Mouse (Mus musculus) left cerebral cortex, adult 2 months (tissue): ENCODE data around the gene Ireb2. TPM values are rescaled to one million over a fixed set of nuclear protein-coding genes. Genes with fewer than 3 reads are reported as not detected.
A peak's percentile ranks its signal among the peaks of the same experiment; 100 is the strongest.
"Not testable (repeated sequence)": the region's sequence is repeated elsewhere in the genome, so short reads cannot be mapped to it uniquely, and the experiment has no call there.

Experiments used
- DNase-seq, 2 experiments: peaks; one replicate each; pipeline ENCODE4 v3.0.0; 2021 to 2022; ENCODE audit warnings: low spot score in 2 of 2, mixed read lengths in 1 of 2; ENCODE audit errors: extremely low spot score in 1 of 2
- H3K27ac ChIP-seq: fragments of 200-600 bp; 2 replicates; pipeline ENCODE4 v1.8.1; 2022
- H3K4me3 ChIP-seq: fragments of 200-600 bp; 2 replicates; pipeline ENCODE4 v1.8.1; 2022
- CTCF ChIP-seq: fragments of 200-600 bp; IDR thresholded peaks from 2 replicates; pipeline ENCODE4 v1.8.1; 2022; ENCODE audit warnings: antibody characterized with exemption, mild to moderate bottlenecking, moderate library complexity
- intact Hi-C: fragments of 180-260 bp; cut with DNase I; formaldehyde crosslinking; loops from one replicate; pipeline ENCODE4 v1.15.1; 2025
- total RNA-seq, 2 experiments: library from RNA; stranded (reverse); gene quantifications; 2 replicates each; pipeline ENCODE4 v1.2.3; 2021

Ireb2 gene
- total RNA-seq, 2 experiments from 2014 or later: 48.0 to 52.2 TPM

DNA sequence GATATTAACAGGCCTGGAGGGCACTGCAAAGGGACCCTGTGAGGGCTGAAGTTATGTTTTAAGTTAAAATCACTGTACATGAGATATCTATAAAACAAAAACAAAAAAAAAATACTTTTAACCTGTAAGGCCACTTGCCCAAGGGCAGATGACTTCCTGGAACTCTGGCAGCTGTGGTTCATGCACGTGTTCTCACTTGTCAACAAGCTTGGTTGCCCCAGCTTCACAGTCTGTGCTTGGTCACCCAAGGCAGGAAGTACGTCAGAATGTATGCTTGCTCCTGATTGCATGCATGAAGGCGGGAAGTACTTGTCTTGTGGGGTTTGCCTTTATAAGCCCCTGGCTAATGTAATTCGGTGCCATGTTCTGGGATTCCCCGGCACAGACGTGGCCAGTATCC lies 19.7 kb upstream of the Ireb2 start:
- intact Hi-C loops: no loop called here
- H3K27ac ChIP-seq: no peak overlapping the region
- TF ChIP-seq CTCF: no peak
- H3K4me3 ChIP-seq: no peak overlapping the region
- DNase-seq: no peak

DNA sequence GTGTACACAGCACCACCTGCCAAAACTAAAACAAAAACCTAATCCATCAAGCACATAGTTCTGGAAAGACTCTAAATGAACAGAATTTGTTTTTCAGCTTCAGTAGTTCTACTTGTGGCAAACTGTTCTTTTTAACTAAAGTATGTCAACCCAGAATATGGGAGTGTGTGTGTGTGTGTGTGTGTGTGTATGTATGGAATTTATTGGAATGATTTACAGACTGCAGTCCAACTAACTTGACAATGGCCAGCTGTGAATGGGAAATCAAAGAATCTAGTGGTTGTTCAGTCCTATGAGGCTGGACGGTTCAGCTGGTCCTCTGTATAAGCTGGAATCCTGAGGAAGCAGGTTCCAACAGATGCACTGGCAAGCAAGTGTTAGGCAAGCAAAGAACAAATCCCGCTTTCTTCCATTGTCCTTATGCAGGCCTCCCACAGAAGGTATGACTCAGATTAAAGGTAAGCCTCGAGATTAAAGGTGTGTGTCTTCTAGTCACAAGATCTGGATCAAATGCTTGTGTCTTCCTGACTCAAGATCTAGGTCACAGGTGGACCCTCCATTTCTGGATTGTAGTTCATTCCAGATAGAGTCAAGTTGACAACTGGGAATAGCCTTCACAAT lies 18.9 kb upstream of the Ireb2 start:
- TF ChIP-seq CTCF: no peak
- intact Hi-C loops: no loop called here
- no peak overlapping the region for H3K4me3 ChIP-seq

DNA sequence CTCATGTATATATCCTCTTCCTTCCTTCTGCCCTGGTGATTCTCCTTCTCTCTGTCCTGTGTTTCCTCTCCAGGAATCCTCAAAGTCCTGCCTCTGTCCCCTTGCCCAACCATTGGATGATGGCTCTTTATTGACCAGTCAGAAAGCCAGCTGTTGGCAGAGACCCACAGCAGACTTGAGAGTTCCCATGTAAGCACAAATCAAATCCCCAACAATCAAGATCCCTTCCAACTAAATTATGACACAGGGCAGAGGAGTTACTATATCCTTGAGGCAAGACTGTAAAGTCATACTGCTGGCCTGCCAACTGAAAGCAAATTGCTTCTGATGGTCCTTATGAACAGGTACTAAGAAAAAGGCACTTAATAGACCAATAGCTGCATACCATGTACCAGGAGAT lies 15.4 kb upstream of the Ireb2 start:
- H3K4me3 ChIP-seq: no peak overlapping the region
- H3K27ac ChIP-seq: no peak overlapping the region
- intact Hi-C loops: no loop called here
- TF ChIP-seq CTCF: no peak
- no peak for DNase-seq

More for the DNA sequence above, 18.9 kb upstream of the Ireb2 start:
- no peak for DNase-seq
- no peak overlapping the region for H3K27ac ChIP-seq

GRCm38 (mm10) chr9:54853036-54853435 lies 10.6 kb upstream of the Ireb2 start:
- H3K4me3 ChIP-seq, intact Hi-C loops, DNase-seq, H3K27ac ChIP-seq: not testable (repeated sequence)

DNA sequence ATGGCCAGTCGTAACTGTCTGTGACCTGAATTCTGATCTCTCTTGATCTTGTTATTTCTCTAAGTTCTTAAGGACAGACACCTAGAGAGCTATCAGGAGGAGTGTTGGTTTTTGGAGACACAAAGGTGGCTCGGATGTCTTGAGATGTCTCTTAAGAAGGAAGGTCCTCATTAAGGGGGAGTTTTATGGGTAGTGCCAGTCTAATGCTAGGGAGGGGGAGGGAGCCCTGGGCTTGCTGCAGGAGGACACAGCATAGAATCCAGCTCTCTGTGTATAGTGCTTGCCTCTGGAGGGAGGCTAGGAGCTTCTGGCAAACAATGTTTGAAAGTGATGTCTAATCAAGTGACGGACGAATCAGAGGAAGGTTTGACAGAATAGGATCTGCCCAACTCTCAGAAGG lies 10.0 kb upstream of the Ireb2 start:
- TF ChIP-seq CTCF: no peak
- Histone ChIP-seq H3K4me3 (no peak overlapping the region), H3K27ac (no peak overlapping the region)
- no peak for DNase-seq
- intact Hi-C loops: no loop called here

GRCm38 (mm10) chr9:54855638-54856037 lies 8.0 kb upstream of the Ireb2 start:
- TF ChIP-seq CTCF: no peak
- Histone ChIP-seq H3K27ac (no peak overlapping the region), H3K4me3 (no peak overlapping the region)
- intact Hi-C loops: no loop called here
- DNase-seq: no peak

GRCm38 (mm10) chr9:54856121-54856520 lies 7.5 kb upstream of the Ireb2 start:
- Histone ChIP-seq H3K27ac (no peak overlapping the region), H3K4me3 (no peak overlapping the region)
- TF ChIP-seq CTCF: no peak
- DNase-seq: no peak
- intact Hi-C loops: no loop called here

- DNase-seq: no peak
- TF ChIP-seq CTCF: no peak
- no peak overlapping the region for H3K27ac ChIP-seq
- H3K4me3 ChIP-seq: no peak overlapping the region
- intact Hi-C loops: no loop called here
These were observed 6.1 kb upstream of the Ireb2 start for GRCm38 (mm10) chr9:54857474-54857873.

DNA sequence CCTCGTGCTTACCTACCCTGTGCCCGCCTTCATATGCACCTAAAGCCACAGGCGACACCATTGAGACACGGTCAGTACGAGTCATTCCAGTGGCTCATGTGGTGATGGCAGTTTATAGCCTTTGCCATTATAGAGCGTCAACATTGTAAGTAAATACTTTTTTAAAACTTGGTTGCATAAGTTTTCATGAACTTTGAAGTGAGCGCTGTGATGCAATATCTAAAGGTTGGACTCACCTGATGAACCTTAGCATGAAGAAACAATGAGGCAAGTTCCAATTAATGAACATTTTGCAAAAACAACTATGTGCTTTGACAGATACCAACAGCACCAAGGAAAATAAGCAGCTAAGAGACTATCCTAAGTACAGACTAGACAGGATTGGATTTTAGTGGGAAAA lies 3.1 kb upstream of the Ireb2 start:
- no peak overlapping the region for H3K27ac ChIP-seq
- no peak for TF ChIP-seq CTCF
- intact Hi-C loops: loop anchor here (5.0 kb wide), 1 partner anchor 57 kb away; the partner anchor contains the start of gene Hykk

DNA sequence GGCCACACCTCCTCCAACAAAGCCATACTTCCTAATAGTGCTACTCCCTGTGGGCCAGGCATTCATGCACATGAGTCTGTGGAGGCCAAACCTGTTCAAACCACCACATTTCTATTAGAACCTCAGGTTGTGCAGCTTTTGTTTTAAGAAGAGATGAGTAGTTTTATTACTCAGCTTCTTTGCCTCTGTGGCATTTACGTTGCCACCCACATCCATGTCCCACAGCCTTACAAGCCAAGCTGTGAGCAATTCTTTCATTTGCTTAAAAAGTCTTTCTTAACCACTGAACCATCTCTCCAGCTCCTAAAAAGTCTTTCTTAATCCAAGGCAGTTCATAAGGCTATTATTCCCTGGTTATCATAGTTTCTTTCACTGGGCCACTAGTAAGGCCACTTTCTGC lies 15.2 kb downstream of the Ireb2 start:
- H3K4me3 ChIP-seq: no peak overlapping the region
- DNase-seq: no peak
- intact Hi-C loops: no loop called here
- no peak overlapping the region for H3K27ac ChIP-seq
- TF ChIP-seq CTCF: no peak

More for the DNA sequence above, 3.1 kb upstream of the Ireb2 start:
- no peak overlapping the region for H3K4me3 ChIP-seq
- no peak for DNase-seq

- no peak for TF ChIP-seq CTCF
- DNase-seq: no peak
- H3K4me3 ChIP-seq: no peak overlapping the region
- H3K27ac ChIP-seq: no peak overlapping the region
- intact Hi-C loops: no loop called here
These were observed 28.5 kb downstream of the Ireb2 start for GRCm38 (mm10) chr9:54892111-54892510.

DNA sequence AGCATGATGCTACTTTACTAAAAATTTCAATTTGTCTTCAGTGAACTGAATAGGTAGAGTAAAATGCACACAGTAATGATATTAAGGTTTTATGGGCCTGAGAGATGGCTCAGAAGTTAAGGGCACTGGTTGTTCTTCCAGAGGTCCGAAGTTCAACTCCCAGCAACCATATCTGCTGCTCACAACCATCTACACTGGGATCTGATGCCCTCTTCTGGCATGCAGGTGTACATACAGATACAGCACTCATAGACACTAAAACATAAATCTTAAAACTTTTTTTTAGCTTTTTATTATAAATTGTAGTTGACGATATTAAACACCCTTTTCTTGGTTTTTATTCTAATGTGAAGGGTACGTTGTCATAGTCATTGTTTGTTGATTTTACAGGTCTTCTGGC lies 33.5 kb downstream of the Ireb2 start:
- Histone ChIP-seq H3K4me3 (no peak overlapping the region), H3K27ac (no peak overlapping the region)
- DNase-seq: no peak
- peak; percentile 56 for TF ChIP-seq CTCF
- intact Hi-C loops: loop anchor here (2.0 kb wide), 1 partner anchor 66 kb away; no protein-coding TSS in a partner anchor

GRCm38 (mm10) chr9:54909446-54909845 lies 45.9 kb downstream of the Ireb2 start:
- intact Hi-C loops: no loop called here
- Histone ChIP-seq H3K4me3 (no peak overlapping the region), H3K27ac (no peak overlapping the region)
- no peak for TF ChIP-seq CTCF
- DNase-seq: no peak
